Mouse (Mus musculus) kidney, adult 2 months (tissue): ENCODE results near the gene Tex264.
A peak's percentile ranks its signal among the peaks of the same experiment; 100 is the strongest.

Experiments used
- CTCF ChIP-seq: fragments of 200-500 bp; conservative IDR thresholded peaks from 2 replicates; pipeline ENCODE4 v1.5.1; 2011; ENCODE audit warnings: low read depth, mild to moderate bottlenecking, control low read depth, low read length, moderate library complexity, mixed read lengths; ENCODE audit not compliant: insufficient read depth, insufficient read length
- POLR2A ChIP-seq: fragments of 200-500 bp; IDR thresholded peaks from one replicate; pipeline ENCODE4 v1.6.1; 2011; ENCODE audit warnings: low read depth, low read length, control low read depth

- TF ChIP-seq POLR2A, result no peak
- TF ChIP-seq CTCF, result peak; percentile 99
Observed at GRCm38 (mm10) chr9:106675480-106675879, 10.2 kb downstream of the Tex264 start.
